Mouse (Mus musculus) heart, adult 2 months (tissue): ENCODE measurements at regions not wholly inside any gene's neighbourhood (a gene's known extent, or its start where the extent isn't known, plus 50 kb on each side); places are given as distances from the start of the nearest gene placed in this dataset.

Experiments used
- CTCF ChIP-seq: fragments of 200-600 bp; IDR thresholded peaks from 2 replicates; pipeline ENCODE4 v1.8.1; 2022; ENCODE audit warnings: antibody characterized with exemption, mild to moderate bottlenecking, moderate library complexity
- POLR2A ChIP-seq: fragments of 200-500 bp; IDR thresholded peaks from 2 replicates; pipeline ENCODE4 v1.6.1; 2011; ENCODE audit warnings: mild to moderate bottlenecking, low read depth, low read length, control low read depth; ENCODE audit not compliant: insufficient read depth

DNA sequence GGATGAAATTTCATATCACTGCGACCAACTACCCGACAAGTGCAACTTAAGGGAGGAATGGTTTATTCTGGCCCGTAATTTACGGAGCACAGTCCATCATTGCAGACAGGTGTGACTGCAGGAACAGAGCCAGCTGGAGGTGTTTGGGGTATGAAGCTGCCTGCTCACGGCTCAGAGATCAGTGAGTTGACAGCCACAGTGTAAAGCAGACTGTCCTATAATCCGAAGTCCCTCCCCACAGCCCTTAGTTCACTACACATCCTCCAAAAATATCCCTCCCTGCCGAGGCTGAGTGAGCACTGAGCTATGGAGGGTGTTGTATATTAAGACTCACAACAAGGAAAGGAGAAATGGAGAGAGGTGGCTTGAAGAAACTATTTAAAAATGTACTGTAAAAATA, 88.0 kb upstream of the Ednrb start:
- TF ChIP-seq CTCF (no peak), POLR2A (no peak)
